Mouse (Mus musculus): ENCODE measurements at regions not wholly inside any gene's neighbourhood (a gene's known extent, or its start where the extent isn't known, plus 50 kb on each side); places are given as distances from the start of the nearest gene placed in this dataset.

DNA sequence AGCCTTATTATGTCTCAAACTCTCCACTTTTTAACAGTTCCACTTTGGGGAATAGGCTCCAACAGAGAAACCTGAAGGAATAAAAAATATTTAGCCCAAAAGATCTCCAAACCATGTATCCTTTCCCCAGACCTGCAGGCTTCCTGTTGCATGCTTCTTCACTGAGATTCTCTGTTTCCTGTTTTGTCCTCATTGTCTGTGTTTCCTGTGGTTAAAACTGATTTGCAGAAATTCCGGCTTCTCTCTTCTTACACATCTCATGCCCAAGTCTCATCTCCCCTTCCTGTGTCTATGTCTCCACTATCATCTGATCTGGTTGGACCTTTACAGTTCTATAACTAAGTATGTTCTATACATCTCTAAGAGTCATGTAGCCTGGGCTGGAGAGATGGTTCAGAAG lies 3482.2 kb upstream of the Gm7489 start:
- H3K27me3 ChIP-seq (ENCODE audit: control insufficient read depth, insufficient read depth, insufficient read length) = no peaks in the 10 kb centered on the region
- H3K79me2 ChIP-seq (ENCODE audit: control insufficient read depth, insufficient read depth) = no peaks in the 10 kb centered on the region
- no peak overlapping the region for H3K4me3 ChIP-seq (ENCODE audit: insufficient read depth, poor library complexity, severe bottlenecking)
- no peak overlapping the region for H3ac ChIP-seq (ENCODE audit: control insufficient read depth, insufficient read length, low read depth)
- H3K79me3 ChIP-seq (ENCODE audit: low read depth) = no peaks in the 10 kb centered on the region
- H3K36me3 ChIP-seq (ENCODE audit: control insufficient read depth, insufficient read depth) = no peaks in the 10 kb centered on the region
- no peak for TF ChIP-seq MAX (IDR thresholded peaks at IDR 0.05)
- no peak for TF ChIP-seq CEBPB (IDR thresholded peaks at IDR 0.05; ENCODE audit: low read depth)
- TF ChIP-seq USF1 (IDR thresholded peaks at IDR 0.05; ENCODE audit: low read depth) = no peak
- TF ChIP-seq MYOD1 (IDR thresholded peaks at IDR 0.05; ENCODE audit: control insufficient read depth, insufficient read length, low read depth) = no peak
- no peak for TF ChIP-seq MYOG (IDR thresholded peaks at IDR 0.05; ENCODE audit: control insufficient read depth, extremely low read depth, insufficient read length)
- no peak for TF ChIP-seq FOSL1 (IDR thresholded peaks at IDR 0.05; ENCODE audit: insufficient read depth, low read length, poor library complexity, severe bottlenecking)
- no peak for TF ChIP-seq CTCF (IDR thresholded peaks at IDR 0.05; ENCODE audit: control insufficient read depth, insufficient read depth, insufficient read length)

- Histone ChIP-seq H3K79me2 (ENCODE audit: control insufficient read depth, insufficient read depth) (no peaks in the 10 kb centered on the region), H3K27me3 (ENCODE audit: control insufficient read depth, insufficient read depth, insufficient read length) (no peaks in the 10 kb centered on the region), H3K79me3 (ENCODE audit: low read depth) (no peaks in the 10 kb centered on the region), H3K36me3 (ENCODE audit: control insufficient read depth, insufficient read depth) (no peaks in the 10 kb centered on the region), H3ac (ENCODE audit: control insufficient read depth, insufficient read length, low read depth) (no peak overlapping the region), H3K4me3 (ENCODE audit: insufficient read depth, poor library complexity, severe bottlenecking) (no peak overlapping the region)
- TF ChIP-seq CEBPB (IDR thresholded peaks at IDR 0.05; ENCODE audit: low read depth) = no peak
- TF ChIP-seq MAX (IDR thresholded peaks at IDR 0.05) = no peak
- no peak for TF ChIP-seq MYOG (IDR thresholded peaks at IDR 0.05; ENCODE audit: control insufficient read depth, extremely low read depth, insufficient read length)
- TF ChIP-seq FOSL1 (IDR thresholded peaks at IDR 0.05; ENCODE audit: insufficient read depth, low read length, poor library complexity, severe bottlenecking) = no peak
- TF ChIP-seq USF1 (IDR thresholded peaks at IDR 0.05; ENCODE audit: low read depth) = no peak
- TF ChIP-seq CTCF (IDR thresholded peaks at IDR 0.05; ENCODE audit: control insufficient read depth, insufficient read depth, insufficient read length) = no peak
- no peak for TF ChIP-seq MYOD1 (IDR thresholded peaks at IDR 0.05; ENCODE audit: control insufficient read depth, insufficient read length, low read depth)
Measured at GRCm38 (mm10) chr15:50403883-50404282, 3480.8 kb upstream of the Gm7489 start.

- Histone ChIP-seq H3K79me2 (ENCODE audit: control insufficient read depth, insufficient read depth) (no peaks in the 10 kb centered on the region), H3K79me3 (ENCODE audit: low read depth) (no peaks in the 10 kb centered on the region), H3K4me3 (ENCODE audit: insufficient read depth, poor library complexity, severe bottlenecking) (no peak overlapping the region), H3K27me3 (ENCODE audit: control insufficient read depth, insufficient read depth, insufficient read length) (no peaks in the 10 kb centered on the region), H3K36me3 (ENCODE audit: control insufficient read depth, insufficient read depth) (no peaks in the 10 kb centered on the region), H3ac (ENCODE audit: control insufficient read depth, insufficient read length, low read depth) (no peak overlapping the region)
- TF ChIP-seq CTCF (IDR thresholded peaks at IDR 0.05; ENCODE audit: control insufficient read depth, insufficient read depth, insufficient read length) (no peak), CEBPB (IDR thresholded peaks at IDR 0.05; ENCODE audit: low read depth) (no peak), FOSL1 (IDR thresholded peaks at IDR 0.05; ENCODE audit: insufficient read depth, low read length, poor library complexity, severe bottlenecking) (no peak), MYOD1 (IDR thresholded peaks at IDR 0.05; ENCODE audit: control insufficient read depth, insufficient read length, low read depth) (no peak), USF1 (IDR thresholded peaks at IDR 0.05; ENCODE audit: low read depth) (no peak), MAX (IDR thresholded peaks at IDR 0.05) (no peak), MYOG (IDR thresholded peaks at IDR 0.05; ENCODE audit: control insufficient read depth, extremely low read depth, insufficient read length) (no peak)
Measured at GRCm38 (mm10) chr15:50408985-50409384, 3475.7 kb upstream of the Gm7489 start.

DNA sequence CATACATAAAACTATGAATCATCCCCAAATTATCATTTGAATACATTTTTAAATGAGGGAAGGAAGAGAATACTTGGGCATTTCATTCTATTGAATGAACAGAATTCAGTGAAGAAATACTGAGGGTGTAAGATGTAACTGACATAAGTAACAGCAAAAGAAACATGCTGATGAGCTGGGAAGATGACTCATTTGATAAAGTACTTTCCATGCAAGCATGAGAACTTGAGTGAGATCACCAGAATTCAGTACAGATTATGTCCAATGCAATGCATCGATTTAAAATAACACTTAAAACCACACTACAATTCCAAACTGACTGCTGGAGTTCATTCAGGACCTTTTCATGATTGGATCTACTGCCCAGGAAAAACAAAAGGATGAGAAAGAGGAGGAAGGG lies 3467.1 kb upstream of the Gm7489 start:
- TF ChIP-seq MYOG (IDR thresholded peaks at IDR 0.05; ENCODE audit: control insufficient read depth, extremely low read depth, insufficient read length) = no peak
- no peak for TF ChIP-seq CEBPB (IDR thresholded peaks at IDR 0.05; ENCODE audit: low read depth)
- TF ChIP-seq CTCF (IDR thresholded peaks at IDR 0.05; ENCODE audit: control insufficient read depth, insufficient read depth, insufficient read length) = no peak
- TF ChIP-seq USF1 (IDR thresholded peaks at IDR 0.05; ENCODE audit: low read depth) = no peak
- no peak for TF ChIP-seq MYOD1 (IDR thresholded peaks at IDR 0.05; ENCODE audit: control insufficient read depth, insufficient read length, low read depth)
- TF ChIP-seq FOSL1 (IDR thresholded peaks at IDR 0.05; ENCODE audit: insufficient read depth, low read length, poor library complexity, severe bottlenecking) = no peak
- no peak for TF ChIP-seq MAX (IDR thresholded peaks at IDR 0.05)
- no peak overlapping the region for H3ac ChIP-seq (ENCODE audit: control insufficient read depth, insufficient read length, low read depth)
- no peaks in the 10 kb centered on the region for H3K27me3 ChIP-seq (ENCODE audit: control insufficient read depth, insufficient read depth, insufficient read length)
- no peaks in the 10 kb centered on the region for H3K79me2 ChIP-seq (ENCODE audit: control insufficient read depth, insufficient read depth)
- no peak overlapping the region for H3K4me3 ChIP-seq (ENCODE audit: insufficient read depth, poor library complexity, severe bottlenecking)
- H3K36me3 ChIP-seq (ENCODE audit: control insufficient read depth, insufficient read depth) = no peaks in the 10 kb centered on the region
- no peaks in the 10 kb centered on the region for H3K79me3 ChIP-seq (ENCODE audit: low read depth)

DNA sequence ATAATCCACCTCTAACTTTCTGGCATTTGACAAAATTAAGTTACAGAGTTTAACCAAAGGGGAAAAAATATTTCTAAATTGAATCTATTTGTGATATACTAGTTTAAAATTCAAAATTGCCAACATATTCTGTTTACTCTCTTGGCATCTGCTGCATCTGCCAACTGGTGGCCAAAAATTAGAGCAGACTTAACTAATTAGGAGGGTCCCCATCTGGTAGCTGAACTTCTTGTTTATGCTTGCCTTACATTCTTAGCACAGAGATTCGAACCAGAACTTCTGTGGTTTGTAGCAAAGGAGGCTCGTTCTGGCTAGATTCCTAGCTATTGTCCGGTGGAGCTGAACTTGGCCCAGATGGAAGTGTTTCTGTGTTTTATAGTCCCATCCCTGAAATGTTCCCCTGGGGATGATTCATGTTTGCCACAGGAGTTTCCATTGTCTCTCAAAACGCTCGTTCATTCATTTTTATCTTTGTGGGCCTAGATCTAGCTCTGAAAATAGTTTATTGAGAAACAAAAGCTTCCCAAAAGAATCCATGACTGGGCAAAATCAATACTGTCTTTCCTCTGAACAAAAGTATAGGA lies 3461.5 kb upstream of the Gm7489 start:
- H3K79me3 ChIP-seq (ENCODE audit: low read depth) = no peaks in the 10 kb centered on the region
- H3K36me3 ChIP-seq (ENCODE audit: control insufficient read depth, insufficient read depth) = no peaks in the 10 kb centered on the region
- H3ac ChIP-seq (ENCODE audit: control insufficient read depth, insufficient read length, low read depth) = no peak overlapping the region
- H3K79me2 ChIP-seq (ENCODE audit: control insufficient read depth, insufficient read depth) = no peaks in the 10 kb centered on the region
- no peaks in the 10 kb centered on the region for H3K27me3 ChIP-seq (ENCODE audit: control insufficient read depth, insufficient read depth, insufficient read length)
- TF ChIP-seq USF1 (IDR thresholded peaks at IDR 0.05; ENCODE audit: low read depth) (no peak), MAX (IDR thresholded peaks at IDR 0.05) (no peak)
- H3K4me3 ChIP-seq (ENCODE audit: insufficient read depth, poor library complexity, severe bottlenecking) = no peak overlapping the region

GRCm38 (mm10) chr15:50449604-50450003 lies 3435.1 kb upstream of the Gm7489 start:
- H3ac ChIP-seq (ENCODE audit: control insufficient read depth, insufficient read length, low read depth) = no peak overlapping the region
- no peaks in the 10 kb centered on the region for H3K27me3 ChIP-seq (ENCODE audit: control insufficient read depth, insufficient read depth, insufficient read length)
- H3K79me2 ChIP-seq (ENCODE audit: control insufficient read depth, insufficient read depth) = no peaks in the 10 kb centered on the region
- TF ChIP-seq MYOG (IDR thresholded peaks at IDR 0.05; ENCODE audit: control insufficient read depth, extremely low read depth, insufficient read length) (no peak), CEBPB (IDR thresholded peaks at IDR 0.05; ENCODE audit: low read depth) (no peak), CTCF (IDR thresholded peaks at IDR 0.05; ENCODE audit: control insufficient read depth, insufficient read depth, insufficient read length) (no peak), MYOD1 (IDR thresholded peaks at IDR 0.05; ENCODE audit: control insufficient read depth, insufficient read length, low read depth) (no peak), MAX (IDR thresholded peaks at IDR 0.05) (no peak), FOSL1 (IDR thresholded peaks at IDR 0.05; ENCODE audit: insufficient read depth, low read length, poor library complexity, severe bottlenecking) (no peak), USF1 (IDR thresholded peaks at IDR 0.05; ENCODE audit: low read depth) (no peak)
- no peaks in the 10 kb centered on the region for H3K36me3 ChIP-seq (ENCODE audit: control insufficient read depth, insufficient read depth)
- H3K4me3 ChIP-seq (ENCODE audit: insufficient read depth, poor library complexity, severe bottlenecking) = no peak overlapping the region
- H3K79me3 ChIP-seq (ENCODE audit: low read depth) = no peaks in the 10 kb centered on the region

All from C2C12 (cell line).